In the genomic region with DNA sequence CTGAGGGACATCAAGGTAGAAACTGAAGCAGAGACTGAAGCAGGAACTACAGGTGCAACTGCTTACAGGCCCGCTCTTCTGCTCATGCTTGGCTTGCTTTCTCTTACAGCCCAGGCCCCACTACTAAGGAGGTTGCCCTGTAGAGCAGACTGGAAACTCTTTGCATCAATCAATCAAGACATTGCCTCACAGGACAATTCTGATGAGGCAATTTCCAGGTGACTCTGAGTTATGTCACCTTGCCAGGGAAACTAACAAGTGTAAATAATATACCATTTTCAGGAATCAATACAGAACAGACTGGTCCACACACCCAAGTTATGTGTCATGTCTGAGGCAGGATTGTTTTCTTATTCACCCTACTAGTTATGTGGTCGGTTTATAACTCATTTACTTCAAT, we compare ENCODE assay signal across 23 mouse cellular contexts. TPM values are rescaled to one million over a fixed set of nuclear protein-coding genes. Genes with fewer than 3 reads are reported as not detected.
DNase-seq lines count a peak whose midpoint lies in the region; ATAC-seq lines count a peak whose summit lies in the region.
"Had no signal": no experiment of that assay in that cellular context is flagged by ENCODE, and none has a peak within 500 bp of the region (broad histone marks: within the 10 kb centered on the region; RNA-seq: fewer than 3 reads in every experiment).

No protein-coding gene starts in this region.

- no peak for DNase-seq in liver, embryonic 13.5 days
- no peak for DNase-seq in liver, embryonic 11.5 days (ENCODE audit: low spot score)
- peak; percentile 8 for DNase-seq in A20 (ENCODE audit: low read depth, low spot score)
- DNase-seq in induced T-regulatory cell, adult 2 months (ENCODE audit: low read depth) = peak; percentile 11
- no peak for DNase-seq in left cerebral cortex, postnatal 10 days (ENCODE audit: extremely low spot score in 1 of 2, low spot score in 2 of 2)
- no peak for DNase-seq in hindbrain, embryonic 14.5 days (ENCODE audit: low spot score)
- DNase-seq: adrenal gland, adult 8-10 months; adrenal gland, postnatal 14 days; adrenal gland, postnatal 36 days; B cell, adult 2 months; cerebellum, adult 11-12 months; cerebellum, adult 2 months; cerebellum, postnatal 10 days; cerebellum, postnatal 25 days had no signal

- no peak overlapping the region for H3K4me3 ChIP-seq in liver, embryonic 13.5 days (replicated peaks)
- no peak overlapping the region for H3K4me3 ChIP-seq in liver, embryonic 11.5 days (ENCODE audit: low read depth, low read length)
- H3K4me3 ChIP-seq in hindbrain, embryonic 14.5 days (replicated peaks; ENCODE audit: low read length) = no peak overlapping the region
- H3K4me3 ChIP-seq: embryonic facial prominence, embryonic 10.5 days; embryonic facial prominence, embryonic 12.5 days; forebrain, embryonic 13.5 days; forebrain, embryonic 15.5 days had no signal

- H3K4me1 ChIP-seq in liver, embryonic 13.5 days (replicated peaks) = peaks cover 29% of the 10 kb centered on the region
- peaks cover 7% of the 10 kb centered on the region for H3K4me1 ChIP-seq in liver, embryonic 11.5 days (replicated peaks; ENCODE audit: control insufficient read depth, insufficient read depth, low read length)
- peaks cover 18% of the 10 kb centered on the region for H3K4me1 ChIP-seq in hindbrain, embryonic 14.5 days (replicated peaks; ENCODE audit: control insufficient read depth, insufficient read depth, low read length)

- peak overlapping the region; percentile 6; the same call in 1 of the 2 replicates for H3K27ac ChIP-seq in liver, embryonic 13.5 days
- no peak overlapping the region for H3K27ac ChIP-seq in liver, embryonic 11.5 days (ENCODE audit: low read depth, low read length)
- no peak overlapping the region for H3K27ac ChIP-seq in hindbrain, embryonic 14.5 days
- H3K27ac ChIP-seq: embryonic facial prominence, embryonic 10.5 days; embryonic facial prominence, embryonic 12.5 days; forebrain, embryonic 13.5 days; forebrain, embryonic 15.5 days had no signal

- intact Hi-C loops in left cerebral cortex, postnatal 10 days (cut with DNase I) = no loop called here

- no peaks in the 10 kb centered on the region for H3K9me3 ChIP-seq in liver, embryonic 13.5 days (replicated peaks)
- H3K9me3 ChIP-seq in liver, embryonic 11.5 days (ENCODE audit: control insufficient read depth, low read length) = no peaks in the 10 kb centered on the region
- no peaks in the 10 kb centered on the region for H3K9me3 ChIP-seq in hindbrain, embryonic 14.5 days (ENCODE audit: control insufficient read depth, low read length)
- H3K9me3 ChIP-seq: embryonic facial prominence, embryonic 10.5 days; embryonic facial prominence, embryonic 12.5 days; forebrain, embryonic 13.5 days; forebrain, embryonic 15.5 days; G1E had no signal

- 89% methylated on average over 2 of the region's 2 CpGs for WGBS in liver, embryonic 13.5 days (ENCODE audit: insufficient replicate concordance)
- 85% methylated on average over 2 of the region's 2 CpGs for WGBS in liver, embryonic 11.5 days
- WGBS in hindbrain, embryonic 14.5 days = 93% methylated on average over 2 of the region's 2 CpGs

- no peak overlapping the region for H3K9ac ChIP-seq in liver, embryonic 13.5 days
- no peak overlapping the region for H3K9ac ChIP-seq in liver, embryonic 11.5 days (ENCODE audit: low read depth, low read length)
- H3K9ac ChIP-seq in hindbrain, embryonic 14.5 days = no peak overlapping the region
- H3K9ac ChIP-seq: embryonic facial prominence, embryonic 12.5 days; forebrain, embryonic 13.5 days; forebrain, embryonic 15.5 days had no signal

- ATAC-seq in liver, embryonic 13.5 days (ENCODE audit: low read depth) = no peak
- no peak for ATAC-seq in liver, embryonic 11.5 days (replicated peaks; ENCODE audit: low FRiP score)
- no peak for ATAC-seq in hindbrain, embryonic 14.5 days (ENCODE audit: low FRiP score)
- ATAC-seq: activated CD4-positive, CD25-positive, alpha-beta regulatory T cell, adult 4 months; CD4-positive, CD25-positive, alpha-beta regulatory T cell, adult 4 months; forebrain, embryonic 13.5 days; forebrain, embryonic 15.5 days; Patski had no signal

- no peak overlapping the region for H3K4me2 ChIP-seq in liver, embryonic 13.5 days
- no peak overlapping the region for H3K4me2 ChIP-seq in liver, embryonic 11.5 days
- no peak overlapping the region for H3K4me2 ChIP-seq in hindbrain, embryonic 14.5 days (replicated peaks)
- H3K4me2 ChIP-seq: embryonic facial prominence, embryonic 12.5 days; forebrain, embryonic 13.5 days; forebrain, embryonic 15.5 days had no signal

- no peaks in the 10 kb centered on the region for H3K27me3 ChIP-seq in liver, embryonic 13.5 days
- no peaks in the 10 kb centered on the region for H3K27me3 ChIP-seq in liver, embryonic 11.5 days (replicated peaks; ENCODE audit: control insufficient read depth, insufficient read depth, low read length)
- H3K27me3 ChIP-seq in hindbrain, embryonic 14.5 days (ENCODE audit: control insufficient read depth, insufficient read depth, low read length) = no peaks in the 10 kb centered on the region
- H3K27me3 ChIP-seq: CH12.LX; embryonic facial prominence, embryonic 12.5 days; forebrain, embryonic 13.5 days; forebrain, embryonic 15.5 days; Patski had no signal

- peaks cover 9% of the 10 kb centered on the region for H3K36me3 ChIP-seq in liver, embryonic 13.5 days
- peaks cover 2% of the 10 kb centered on the region; the same call in 1 of the 2 replicates for H3K36me3 ChIP-seq in liver, embryonic 11.5 days (ENCODE audit: control insufficient read depth, insufficient read depth, low read length)
- H3K36me3 ChIP-seq in hindbrain, embryonic 14.5 days (replicated peaks; ENCODE audit: control insufficient read depth, insufficient read depth) = no peaks in the 10 kb centered on the region; the same call in 1 of the 2 replicates

RNA-seq across cellular contexts. Expression of a gene that starts 1.6 kb away (rescaled TPM):
- polyA plus RNA-seq in liver, embryonic 13.5 days (2015; fragmentation: Nextera tagmentation; extraction: Ambion mirVana) = 67.3 and 81.0 TPM in 2 replicates
- 107 and 127 TPM in 2 replicates for polyA plus RNA-seq in liver, embryonic 11.5 days (2014; fragmentation: Nextera tagmentation; extraction: Ambion mirVana)
- 10 to 100 TPM; 86.4 to 87.6 TPM for total RNA-seq in left cerebral cortex, postnatal 10 days (2021)
- 92.5 and 102 TPM in 2 replicates for polyA plus RNA-seq in hindbrain, embryonic 14.5 days (2014; fragmentation: Nextera tagmentation; extraction: Ambion mirVana)

Comparison
In these comparisons a context has a peak if more than half of its experiments do, and no peak if none do; other contexts are left out.
1. DNase-seq: peak in A20 (single experiment) and induced T-regulatory cell, adult 2 months (single experiment); none in liver, embryonic 13.5 days (single experiment), liver, embryonic 11.5 days (single experiment), left cerebral cortex, postnatal 10 days (0 of 2) and hindbrain, embryonic 14.5 days (single experiment).